Mouse (Mus musculus) thymus, adult 2 months (tissue): ENCODE data around the gene Kcnt2. TPM values are rescaled to one million over a fixed set of nuclear protein-coding genes. Genes with fewer than 3 reads are reported as not detected.

ENCODE experiments used
- DNase-seq: peaks from one replicate; pipeline ENCODE4 v3.0.0; 2021
- H3K27ac ChIP-seq: fragments of 200-500 bp; 2 replicates; pipeline ENCODE4 v1.5.1; 2012; ENCODE audit warnings: low read length, control low read depth; ENCODE audit not compliant: control insufficient read depth, insufficient read depth
- H3K27me3 ChIP-seq: fragments of 200-500 bp; 2 replicates; pipeline ENCODE4 v1.6.1; 2012; ENCODE audit warnings: mild to moderate bottlenecking, low read length, moderate library complexity, mixed read lengths; ENCODE audit not compliant: control insufficient read depth, insufficient read depth
- H3K36me3 ChIP-seq: fragments of 200-500 bp; 2 replicates; pipeline ENCODE4 v1.6.1; 2012; ENCODE audit warnings: mild to moderate bottlenecking, low read length, moderate library complexity; ENCODE audit not compliant: control insufficient read depth, insufficient read depth
- H3K4me1 ChIP-seq: fragments of 200-500 bp; replicated peaks from 2 replicates; pipeline ENCODE4 v1.6.1; 2012; ENCODE audit warnings: low read length; ENCODE audit not compliant: control insufficient read depth, insufficient read depth
- H3K4me3 ChIP-seq: fragments of 200-500 bp; 2 replicates; pipeline ENCODE4 v1.5.1; 2012; ENCODE audit warnings: mild to moderate bottlenecking, low read length, control low read depth, moderate library complexity; ENCODE audit not compliant: control insufficient read depth, insufficient read depth
- CTCF ChIP-seq: fragments of 200-500 bp; IDR thresholded peaks from 2 replicates; pipeline ENCODE4 v1.5.1; 2012; ENCODE audit warnings: mild to moderate bottlenecking, control low read depth, low read length, moderate library complexity, borderline replicate concordance; ENCODE audit not compliant: control insufficient read depth, poor library complexity, insufficient read depth; ENCODE audit errors: extremely low read depth
- POLR2A ChIP-seq: fragments of 200-500 bp; IDR thresholded peaks from 2 replicates; pipeline ENCODE4 v1.6.1; 2012; ENCODE audit warnings: mild to moderate bottlenecking, low read length, control low read depth, moderate library complexity; ENCODE audit not compliant: control insufficient read depth, poor library complexity, insufficient read depth; ENCODE audit errors: extremely low read depth
- WGBS: fragments of 180-500 bp; shearing (Covaris S2); methylation state at CpG from one replicate; pipeline ENCODE4 v1.1.7; 2018; 5-methylcytosine and 5-hydroxymethylcytosine counted together
- polyA plus RNA-seq: library from polyadenylated mRNA; depleted of rRNA; stranded (reverse); fragments of >200 nt; gene quantifications from 2 replicates; pipeline ENCODE4 v1.2.3, GENCODE M21; 2012

Gene Kcnt2
- polyA plus RNA-seq, 1 experiment, result 0.05 TPM

GRCm38 (mm10) chr1:140438176-140438575 lies 192.2 kb downstream of the Kcnt2 start:
- H3K4me3 ChIP-seq, result no peak overlapping the region
- H3K27ac ChIP-seq, result no peak overlapping the region
- H3K4me1 ChIP-seq, result no peaks in the 10 kb centered on the region
- H3K36me3 ChIP-seq, result no peaks in the 10 kb centered on the region
- 77% methylated on average over 5 of the region's 5 CpGs for WGBS
- DNase-seq, result no peak
- no peak for TF ChIP-seq CTCF
- TF ChIP-seq POLR2A, result no peak
- no peaks in the 10 kb centered on the region for H3K27me3 ChIP-seq

DNA sequence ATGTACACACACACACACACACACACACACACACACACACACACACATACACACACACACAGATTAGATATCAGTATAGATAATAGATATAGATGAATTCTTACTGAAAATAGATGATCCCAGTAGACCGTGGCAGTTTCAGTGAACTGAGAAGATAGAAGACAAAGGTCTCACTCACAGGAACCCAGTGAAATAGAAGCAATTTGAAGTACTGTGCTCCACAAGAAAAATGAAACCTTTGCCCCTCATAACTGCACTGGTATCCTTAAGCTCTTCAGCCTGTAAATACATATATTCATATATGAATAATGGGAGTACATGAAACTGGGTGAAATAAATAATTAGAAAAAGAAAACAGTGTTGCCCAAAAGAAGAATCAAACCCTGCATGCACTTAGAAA lies 197.9 kb downstream of the Kcnt2 start:
- H3K4me3 ChIP-seq, result no peak overlapping the region
- H3K27ac ChIP-seq, result no peak overlapping the region
- no peak for DNase-seq
- H3K4me1 ChIP-seq, result no peaks in the 10 kb centered on the region
- 90% methylated on average over 1 of the region's 1 CpGs for WGBS
- TF ChIP-seq CTCF, result no peak
- no peak for TF ChIP-seq POLR2A
- H3K36me3 ChIP-seq, result no peaks in the 10 kb centered on the region
- H3K27me3 ChIP-seq, result no peaks in the 10 kb centered on the region

- H3K27ac ChIP-seq, result no peak overlapping the region
- no peaks in the 10 kb centered on the region for H3K36me3 ChIP-seq
- DNase-seq, result no peak
- no peaks in the 10 kb centered on the region for H3K4me1 ChIP-seq
- TF ChIP-seq POLR2A (no peak), CTCF (no peak)
- H3K4me3 ChIP-seq, result no peak overlapping the region
- 79% methylated on average over 5 of the region's 5 CpGs for WGBS
- no peaks in the 10 kb centered on the region for H3K27me3 ChIP-seq
These were observed 198.4 kb downstream of the Kcnt2 start for GRCm38 (mm10) chr1:140444394-140444793.

- TF ChIP-seq POLR2A (no peak), CTCF (no peak)
- 88% methylated on average over 3 of the region's 3 CpGs for WGBS
- no peaks in the 10 kb centered on the region for H3K36me3 ChIP-seq
These were observed 205.5 kb downstream of the Kcnt2 start for GRCm38 (mm10) chr1:140451461-140451860.

DNA sequence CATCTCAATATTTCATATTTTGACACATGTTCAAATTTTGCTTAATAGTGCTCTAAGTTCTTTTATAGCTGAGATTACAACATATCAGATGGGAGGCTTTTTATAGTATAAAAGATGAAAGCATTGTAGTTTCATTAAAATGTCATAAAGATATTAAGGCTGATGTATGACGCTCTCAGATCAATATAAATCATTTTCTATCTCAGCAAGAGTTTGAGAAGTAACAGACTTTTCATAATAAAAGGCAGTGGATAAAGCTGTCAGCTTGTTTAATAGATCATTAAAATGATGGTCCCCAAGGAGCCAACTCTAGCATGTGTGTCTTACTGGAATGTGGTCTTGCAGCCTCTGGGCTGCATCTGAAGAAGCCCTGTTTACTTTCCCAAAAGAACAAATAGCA lies 206.0 kb downstream of the Kcnt2 start:
- WGBS, result 63% methylated on average over 1 of the region's 1 CpGs
- DNase-seq, result no peak
- H3K4me1 ChIP-seq, result no peaks in the 10 kb centered on the region

More at GRCm38 (mm10) chr1:140451461-140451860, 205.5 kb downstream of the Kcnt2 start:
- H3K27ac ChIP-seq, result no peak overlapping the region
- no peak overlapping the region for H3K4me3 ChIP-seq
- DNase-seq, result no peak
- H3K4me1 ChIP-seq, result no peaks in the 10 kb centered on the region
- H3K27me3 ChIP-seq, result no peaks in the 10 kb centered on the region

GRCm38 (mm10) chr1:140455903-140456302 lies 209.9 kb downstream of the Kcnt2 start:
- TF ChIP-seq CTCF, result no peak
- TF ChIP-seq POLR2A, result no peak
- Histone ChIP-seq H3K4me3 (no peak overlapping the region), H3K27ac (no peak overlapping the region), H3K27me3 (no peaks in the 10 kb centered on the region), H3K36me3 (no peaks in the 10 kb centered on the region), H3K4me1 (no peaks in the 10 kb centered on the region)
- 79% methylated on average over 2 of the region's 2 CpGs for WGBS
- no peak for DNase-seq

More for the DNA sequence above, 206.0 kb downstream of the Kcnt2 start:
- Histone ChIP-seq H3K4me3 (no peak overlapping the region), H3K36me3 (no peaks in the 10 kb centered on the region), H3K27me3 (no peaks in the 10 kb centered on the region), H3K27ac (no peak overlapping the region)
- TF ChIP-seq POLR2A (no peak), CTCF (no peak)

DNA sequence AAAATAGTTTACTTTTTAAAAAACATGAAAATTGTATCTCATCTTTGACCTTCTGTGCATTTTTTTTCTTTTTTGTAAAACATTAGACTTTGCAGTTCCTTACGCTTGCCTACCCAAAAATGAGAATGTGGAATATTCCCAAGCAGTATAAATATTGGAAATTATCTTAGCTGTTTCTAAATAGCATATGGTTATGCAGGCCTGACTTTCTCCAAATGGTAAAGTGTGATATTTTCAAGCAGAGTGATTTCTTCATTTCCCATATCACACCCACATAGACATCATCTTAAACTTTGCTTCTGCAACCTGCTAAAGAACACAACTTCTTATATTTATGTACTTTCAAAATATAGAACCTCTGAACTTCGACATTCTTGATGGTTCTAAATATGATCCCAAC lies 210.9 kb downstream of the Kcnt2 start:
- no peak for DNase-seq
- Histone ChIP-seq H3K4me1 (no peaks in the 10 kb centered on the region), H3K4me3 (no peak overlapping the region), H3K36me3 (no peaks in the 10 kb centered on the region), H3K27ac (no peak overlapping the region), H3K27me3 (no peaks in the 10 kb centered on the region)
- 91% methylated on average over 2 of the region's 2 CpGs for WGBS
- TF ChIP-seq CTCF (no peak), POLR2A (no peak)
